Mouse (Mus musculus) kidney, embryonic 16.5 days (tissue): Measurements from ENCODE around the gene Cdc37l1. TPM values are rescaled to one million over a fixed set of nuclear protein-coding genes. Genes with fewer than 3 reads are reported as not detected.
A peak's percentile ranks its signal among the peaks of the same experiment; 100 is the strongest.
"Not testable (repeated sequence)": the region's sequence is repeated elsewhere in the genome, so short reads cannot be mapped to it uniquely, and the experiment has no call there.

Experiments
- ATAC-seq: fragments of 200-750 bp; cut with Nextera tagmentation; 2 replicates; pipeline ENCODE4 v1.8.0; 2017; ENCODE audit warnings: moderate TSS enrichment; ENCODE audit not compliant: low FRiP score, low TSS enrichment
- H3K27ac ChIP-seq: fragments of 300-500 bp; sonication (generic); 2 replicates; pipeline ENCODE4 v1.5.1; 2014; ENCODE audit warnings: low read length
- H3K27me3 ChIP-seq: fragments of 300-500 bp; sonication (generic); 2 replicates; pipeline ENCODE4 v1.6.1; 2014; ENCODE audit warnings: low read length, control low read depth, mixed read lengths; ENCODE audit not compliant: insufficient read depth
- H3K36me3 ChIP-seq: fragments of 300-500 bp; sonication (generic); 2 replicates; pipeline ENCODE4 v1.6.1; 2014; ENCODE audit warnings: low read length, control low read depth, mixed read lengths; ENCODE audit not compliant: insufficient read depth
- H3K4me1 ChIP-seq: fragments of 300-500 bp; sonication (generic); 2 replicates; pipeline ENCODE4 v1.6.1; 2014; ENCODE audit warnings: low read length, control low read depth, mixed read lengths; ENCODE audit not compliant: insufficient read depth
- H3K4me2 ChIP-seq: fragments of 300-500 bp; sonication (generic); replicated peaks from 2 replicates; pipeline ENCODE4 v1.6.1; 2014; ENCODE audit warnings: low read depth, low read length
- H3K4me3 ChIP-seq: fragments of 300-500 bp; sonication (generic); 2 replicates; pipeline ENCODE4 v1.5.1; 2014; ENCODE audit warnings: mild to moderate bottlenecking, low read length
- H3K9ac ChIP-seq: fragments of 300-500 bp; sonication (generic); replicated peaks from 2 replicates; pipeline ENCODE4 v1.6.1; 2014; ENCODE audit warnings: low read length
- H3K9me3 ChIP-seq: fragments of 300-500 bp; sonication (generic); 2 replicates; pipeline ENCODE4 v1.6.1; 2016; ENCODE audit warnings: low read length, control low read depth
- WGBS: fragments of 180-500 bp; shearing (Covaris S2); extraction: QIAGEN DNeasy Blood & Tissue Kit; methylation state at CpG from one replicate; pipeline ENCODE4 v1.1.7; 2014; 5-methylcytosine and 5-hydroxymethylcytosine counted together
- polyA plus RNA-seq: library from polyadenylated mRNA; unstranded; fragments of >200 nt; fragmentation: Nextera tagmentation; extraction: Ambion mirVana; gene quantifications from 2 replicates; pipeline ENCODE4 v1.2.1, GENCODE M21; 2015

Cdc37l1 gene
- polyA plus RNA-seq, 1 experiment from 2014 or later = 35.7 TPM

GRCm38 (mm10) chr19:28997976-28998630 lies 8.0 kb downstream of the Cdc37l1 start:
- Histone ChIP-seq H3K9me3 (no peaks in the 10 kb centered on the region), H3K4me2 (no peak overlapping the region), H3K4me3 (no peak overlapping the region), H3K9ac (no peak overlapping the region), H3K4me1 (no peaks in the 10 kb centered on the region), H3K27ac (no peak overlapping the region), H3K27me3 (no peaks in the 10 kb centered on the region), H3K36me3 (peaks cover 50% of the 10 kb centered on the region)
- no peak for ATAC-seq
- WGBS = 91% methylated on average over 4 of the region's 4 CpGs

GRCm38 (mm10) chr19:29000321-29000720 lies 10.2 kb downstream of the Cdc37l1 start:
- 97% methylated on average over 16 of the region's 16 CpGs for WGBS
- H3K9me3 ChIP-seq, ATAC-seq, H3K4me2 ChIP-seq, H3K27ac ChIP-seq, H3K4me1 ChIP-seq, H3K27me3 ChIP-seq, H3K9ac ChIP-seq, H3K4me3 ChIP-seq: not testable (repeated sequence)
- H3K36me3 ChIP-seq = peaks cover 44% of the 10 kb centered on the region

GRCm38 (mm10) chr19:29008069-29008706 lies 18.0 kb downstream of the Cdc37l1 start:
- no peak overlapping the region for H3K9ac ChIP-seq
- H3K9me3 ChIP-seq = no peaks in the 10 kb centered on the region
- ATAC-seq = no peak
- H3K27me3 ChIP-seq = no peaks in the 10 kb centered on the region
- no peaks in the 10 kb centered on the region for H3K4me1 ChIP-seq
- no peak overlapping the region for H3K4me3 ChIP-seq
- no peak overlapping the region for H3K27ac ChIP-seq
- H3K4me2 ChIP-seq = no peak overlapping the region
- peaks cover 30% of the 10 kb centered on the region for H3K36me3 ChIP-seq
- 86% methylated on average over 3 of the region's 3 CpGs for WGBS

GRCm38 (mm10) chr19:29009046-29009445 lies 18.9 kb downstream of the Cdc37l1 start:
- H3K9ac ChIP-seq = no peak overlapping the region
- 93% methylated on average over 11 of the region's 11 CpGs for WGBS
- H3K9me3 ChIP-seq = no peaks in the 10 kb centered on the region
- H3K36me3 ChIP-seq = peaks cover 33% of the 10 kb centered on the region
- no peak overlapping the region for H3K27ac ChIP-seq
- H3K4me3 ChIP-seq = no peak overlapping the region
- no peaks in the 10 kb centered on the region for H3K27me3 ChIP-seq
- no peak for ATAC-seq
- H3K4me1 ChIP-seq = 0 out of 2 replicates have a peak, but pooled peaks cover under 1% of the 10 kb centered on the region
- H3K4me2 ChIP-seq = no peak overlapping the region

- 93% methylated on average over 12 of the region's 12 CpGs for WGBS
- ATAC-seq = no peak
- H3K9me3 ChIP-seq = no peaks in the 10 kb centered on the region
- no peak overlapping the region for H3K9ac ChIP-seq
- H3K27me3 ChIP-seq = no peaks in the 10 kb centered on the region
- no peak overlapping the region for H3K4me3 ChIP-seq
- H3K36me3 ChIP-seq = peaks cover 29% of the 10 kb centered on the region
- no peak overlapping the region for H3K4me2 ChIP-seq
- no peak overlapping the region for H3K27ac ChIP-seq
- 0 out of 2 replicates have a peak, but pooled peaks cover 2% of the 10 kb centered on the region for H3K4me1 ChIP-seq
These were observed 21.3 kb downstream of the Cdc37l1 start for GRCm38 (mm10) chr19:29011355-29011990.

GRCm38 (mm10) chr19:29014466-29015055 lies 24.4 kb downstream of the Cdc37l1 start:
- 0 out of 2 replicates have a peak, but pooled peaks cover 2% of the 10 kb centered on the region for H3K4me1 ChIP-seq
- H3K36me3 ChIP-seq = peaks cover 26% of the 10 kb centered on the region
- H3K4me2 ChIP-seq = no peak overlapping the region
- H3K9me3 ChIP-seq = no peaks in the 10 kb centered on the region
- ATAC-seq = peak; percentile 61
- H3K27me3 ChIP-seq = no peaks in the 10 kb centered on the region
- H3K9ac ChIP-seq = no peak overlapping the region
- no peak overlapping the region for H3K4me3 ChIP-seq
- 0 out of 2 replicates have a peak overlapping the region, but pooled peaks have one; percentile 11 for H3K27ac ChIP-seq
- WGBS = 48% methylated on average over 5 of the region's 5 CpGs

GRCm38 (mm10) chr19:29015410-29016203 lies 25.5 kb downstream of the Cdc37l1 start:
- Histone ChIP-seq H3K4me3 (no peak overlapping the region), H3K4me2 (no peak overlapping the region), H3K27ac (peak overlapping the region; percentile 69; the same call in 1 of the 2 replicates), H3K27me3 (no peaks in the 10 kb centered on the region), H3K9ac (no peak overlapping the region), H3K9me3 (no peaks in the 10 kb centered on the region), H3K36me3 (peaks cover 36% of the 10 kb centered on the region), H3K4me1 (0 out of 2 replicates have a peak, but pooled peaks cover 2% of the 10 kb centered on the region)
- WGBS = 60% methylated on average over 8 of the region's 8 CpGs
- peak; percentile 61; the same call in 1 of the 2 replicates for ATAC-seq

- H3K4me2 ChIP-seq = no peak overlapping the region
- no peak for ATAC-seq
- 0 out of 2 replicates have a peak, but pooled peaks cover 2% of the 10 kb centered on the region for H3K4me1 ChIP-seq
- peaks cover 40% of the 10 kb centered on the region for H3K36me3 ChIP-seq
- H3K27me3 ChIP-seq = no peaks in the 10 kb centered on the region
- H3K9me3 ChIP-seq = no peaks in the 10 kb centered on the region
- H3K4me3 ChIP-seq = no peak overlapping the region
- WGBS = 58% methylated on average over 5 of the region's 5 CpGs
- no peak overlapping the region for H3K9ac ChIP-seq
- H3K27ac ChIP-seq = peak overlapping the region; percentile 69; the same call in 1 of the 2 replicates
These were observed 26.1 kb downstream of the Cdc37l1 start for GRCm38 (mm10) chr19:29016204-29016765.

GRCm38 (mm10) chr19:29016786-29017185 lies 26.6 kb downstream of the Cdc37l1 start:
- ATAC-seq = no peak
- peaks cover 41% of the 10 kb centered on the region for H3K36me3 ChIP-seq
- H3K4me2 ChIP-seq = no peak overlapping the region
- H3K4me1 ChIP-seq = 0 out of 2 replicates have a peak, but pooled peaks cover 2% of the 10 kb centered on the region
- no peak overlapping the region for H3K9ac ChIP-seq
- H3K27ac ChIP-seq = peak overlapping the region; percentile 46; the same call in 1 of the 2 replicates
- no peak overlapping the region for H3K4me3 ChIP-seq
- no peaks in the 10 kb centered on the region for H3K27me3 ChIP-seq
- H3K9me3 ChIP-seq = no peaks in the 10 kb centered on the region
- WGBS = 51% methylated on average over 5 of the region's 5 CpGs
